Mouse (Mus musculus) neural tube, embryonic 10.5 days (tissue): ENCODE measurements around the gene Tex12.
A peak's percentile ranks its signal among the peaks of the same experiment; 100 is the strongest.

Experiments
- DNase-seq: peaks from one replicate; pipeline ENCODE4 v3.0.0-alpha.2; 2017; ENCODE audit warnings: low spot score; ENCODE audit errors: extremely low spot score

Tex12 gene

DNA sequence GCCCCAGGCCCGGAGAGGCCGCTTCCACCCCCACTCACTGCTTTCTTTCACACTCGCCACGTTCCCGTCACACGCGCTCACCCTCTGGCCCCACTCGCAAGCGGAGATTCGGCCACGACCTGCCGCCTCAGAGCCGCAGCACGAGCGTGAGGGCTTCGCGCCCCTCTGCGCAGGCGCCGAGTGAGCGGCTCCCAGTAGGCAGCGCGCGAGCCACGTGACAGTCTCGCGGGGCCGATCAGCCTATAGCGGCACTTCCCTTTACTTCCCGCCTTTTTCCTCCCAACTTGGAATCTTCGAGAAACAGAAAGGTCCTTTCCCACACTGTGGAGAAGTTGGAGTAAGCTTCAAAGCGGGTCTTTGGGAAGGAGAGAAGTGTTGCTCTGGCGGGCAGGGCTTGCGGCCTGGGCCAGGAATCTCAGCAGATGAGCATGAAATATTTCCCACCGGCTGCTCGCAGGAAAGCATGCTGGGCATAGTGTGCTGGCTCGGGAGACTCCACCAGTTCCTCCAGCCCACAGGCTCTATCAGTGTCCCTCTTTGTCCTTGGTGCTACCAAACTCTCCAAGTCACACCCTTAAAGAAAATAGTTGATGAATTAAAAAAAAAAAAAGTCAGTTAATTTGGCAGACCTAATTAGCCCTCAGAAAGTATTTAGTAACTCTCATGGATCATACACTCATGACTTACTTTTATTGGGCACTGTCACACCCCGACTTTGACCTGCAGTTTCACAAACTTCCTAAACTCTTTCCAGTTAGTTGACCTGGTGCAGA lies at the start of gene Tex12:
Gene Tex12 (minus strand): TSS at position 181 of the 773 bp plus-strand sequence.
- DNase-seq, result no peak

DNA sequence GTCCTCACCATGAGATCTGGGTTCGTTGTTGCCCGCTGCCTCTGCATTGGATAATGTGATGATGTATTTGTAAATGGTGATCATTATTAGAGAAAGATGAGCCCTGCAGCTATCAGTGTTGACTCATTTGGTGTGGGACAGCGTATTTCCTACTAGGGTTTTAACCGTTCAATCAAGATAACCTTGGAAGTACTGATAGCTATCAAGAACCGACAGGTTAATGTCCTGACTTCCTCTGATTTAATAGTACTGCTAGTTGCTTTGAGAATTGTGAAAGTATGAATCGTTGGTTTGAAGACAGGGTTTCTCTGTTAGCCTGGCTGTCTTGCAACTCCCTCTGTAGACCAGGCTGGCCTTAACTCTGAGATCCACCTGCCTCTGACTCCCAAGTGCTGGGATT lies 43.2 kb upstream of the Tex12 start:
- no peak for DNase-seq

DNA sequence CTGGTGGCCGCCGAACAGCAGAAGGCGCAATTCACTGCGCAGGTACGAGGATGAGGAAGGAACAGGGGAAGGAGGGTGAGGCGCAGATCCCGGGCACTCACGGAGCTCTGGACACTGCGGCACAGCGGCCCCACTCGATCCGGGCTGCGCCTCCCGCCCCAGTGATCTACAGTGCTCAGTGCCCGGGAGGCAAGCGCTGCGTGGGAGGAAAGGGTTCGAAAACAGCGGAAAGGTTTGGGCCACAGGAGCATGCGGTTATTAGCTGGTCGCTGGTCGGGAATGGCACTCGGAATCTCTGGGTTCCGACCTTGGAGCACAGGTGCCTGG lies 42.8 kb upstream of the Tex12 start:
- no peak for DNase-seq

DNA sequence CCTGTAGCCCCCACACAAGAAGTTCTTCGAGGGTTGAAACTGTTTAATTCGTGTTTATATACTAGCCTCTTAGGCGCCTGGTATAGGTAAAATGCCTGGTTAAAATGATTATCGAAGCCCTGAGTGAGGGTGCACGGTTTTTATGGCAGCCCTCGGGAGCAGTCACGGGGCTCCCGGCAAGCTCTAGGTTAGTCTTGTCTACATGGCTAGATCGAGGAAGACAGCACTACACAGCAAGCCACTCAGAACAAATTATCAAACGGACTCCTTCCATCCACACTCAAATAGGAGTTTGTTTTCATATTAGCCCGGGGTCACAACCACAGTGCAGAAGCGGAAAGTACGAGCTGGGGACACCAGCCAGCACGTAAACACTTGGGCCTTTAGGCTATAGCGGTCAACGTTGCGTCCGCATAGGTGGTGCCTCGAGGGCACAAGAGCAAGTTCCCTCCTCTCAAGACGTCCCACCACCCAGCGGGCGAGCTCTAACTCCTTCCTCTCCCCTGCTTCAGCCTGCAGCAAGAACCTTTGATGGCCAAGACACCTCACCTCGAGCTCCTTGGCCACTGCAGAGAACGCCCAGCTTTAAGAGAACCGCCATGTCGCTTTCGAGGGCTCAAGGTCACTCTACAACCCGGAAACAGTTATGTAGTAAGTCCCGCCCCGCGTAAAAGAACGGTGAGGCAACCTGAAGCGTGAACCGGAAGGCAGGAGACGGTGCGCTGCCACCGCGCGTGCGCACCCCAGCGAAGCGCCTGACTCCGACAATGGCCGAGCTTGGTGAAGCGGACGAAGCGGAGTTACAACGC lies 42.3 kb upstream of the Tex12 start, which contains the start of the genes Sdhd and Timm8b:
Gene Sdhd (minus strand): TSS at position 624 of the 809 bp plus-strand sequence.
Gene Timm8b (plus strand): TSS at position 722 of the 809 bp plus-strand sequence.
- DNase-seq, result peak; percentile 90

DNA sequence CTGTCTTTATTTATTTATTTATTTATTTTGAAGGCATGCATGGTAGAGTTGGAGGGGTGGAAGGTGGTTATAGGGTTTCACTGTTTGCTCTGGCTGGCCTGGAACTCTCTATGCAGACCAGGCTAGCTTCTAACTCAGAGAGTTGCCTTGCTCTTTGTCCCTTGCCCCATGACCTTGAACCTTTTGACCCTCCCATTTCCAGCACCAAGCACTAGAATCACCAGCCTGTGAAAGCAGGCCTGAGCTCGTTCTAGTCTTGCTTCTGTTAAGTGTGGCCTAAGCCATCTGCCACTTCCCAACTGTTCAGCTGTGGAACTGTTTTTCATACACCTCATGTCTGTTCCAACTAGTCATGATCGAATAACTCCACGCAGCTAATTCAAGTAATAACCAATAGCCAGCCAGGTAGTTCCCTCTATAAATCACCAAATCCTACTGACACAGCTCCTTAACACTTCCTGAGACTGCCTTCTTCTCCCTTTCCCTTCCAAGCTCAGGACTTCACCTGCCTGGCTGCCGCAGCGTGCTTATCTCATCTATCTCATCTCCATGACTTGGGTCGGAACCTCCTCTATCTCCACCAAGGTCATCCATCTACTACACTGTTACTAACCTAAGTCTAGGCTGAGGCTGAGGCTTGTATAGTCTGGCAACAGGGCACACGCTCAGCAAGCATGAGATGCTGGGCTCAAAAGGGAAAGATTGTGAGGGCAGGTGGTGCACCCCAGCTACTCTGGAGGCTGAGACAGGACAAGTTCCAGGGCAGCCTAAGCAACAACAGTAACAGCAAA lies 41.1 kb upstream of the Tex12 start:
- no peak for DNase-seq

DNA sequence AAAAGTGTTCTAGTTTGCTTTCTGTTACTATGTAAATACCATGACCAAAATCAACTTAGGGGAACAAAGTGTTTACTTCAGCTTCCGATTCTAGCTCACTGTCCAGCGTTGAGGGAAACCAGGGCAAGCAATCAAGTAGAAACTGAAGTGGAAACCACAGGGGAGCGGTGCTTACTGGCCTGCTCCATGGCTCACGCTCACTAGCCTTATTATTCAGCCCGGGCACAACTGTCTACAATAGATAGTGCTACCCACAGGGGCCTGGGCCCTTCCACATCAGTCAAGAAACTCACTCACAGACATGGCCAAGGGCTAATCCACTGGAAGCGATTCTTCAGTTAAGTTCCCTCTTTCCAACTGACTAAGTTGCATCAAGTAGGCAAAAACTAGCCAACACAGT lies 40.4 kb upstream of the Tex12 start:
- DNase-seq, result no peak

DNA sequence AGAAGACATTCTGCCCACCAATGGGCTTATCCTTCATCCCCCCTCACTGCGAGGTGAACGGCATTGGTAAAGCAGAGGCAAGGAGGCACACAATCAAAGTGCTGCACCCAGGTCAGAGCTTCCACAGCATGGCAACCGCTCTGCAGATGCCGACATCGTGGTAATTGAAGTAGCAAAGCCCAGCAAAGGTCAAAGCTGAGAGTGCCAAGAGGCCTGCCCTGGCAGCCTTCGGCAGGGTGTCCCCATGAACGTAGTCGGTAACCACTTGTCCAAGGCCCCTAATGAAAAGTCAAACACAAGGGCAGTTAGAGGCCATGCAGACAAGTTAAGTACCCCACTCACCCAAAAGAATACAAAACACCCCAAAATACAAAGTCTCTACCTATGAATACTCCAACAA lies 35.8 kb upstream of the Tex12 start:
- no peak for DNase-seq

DNA sequence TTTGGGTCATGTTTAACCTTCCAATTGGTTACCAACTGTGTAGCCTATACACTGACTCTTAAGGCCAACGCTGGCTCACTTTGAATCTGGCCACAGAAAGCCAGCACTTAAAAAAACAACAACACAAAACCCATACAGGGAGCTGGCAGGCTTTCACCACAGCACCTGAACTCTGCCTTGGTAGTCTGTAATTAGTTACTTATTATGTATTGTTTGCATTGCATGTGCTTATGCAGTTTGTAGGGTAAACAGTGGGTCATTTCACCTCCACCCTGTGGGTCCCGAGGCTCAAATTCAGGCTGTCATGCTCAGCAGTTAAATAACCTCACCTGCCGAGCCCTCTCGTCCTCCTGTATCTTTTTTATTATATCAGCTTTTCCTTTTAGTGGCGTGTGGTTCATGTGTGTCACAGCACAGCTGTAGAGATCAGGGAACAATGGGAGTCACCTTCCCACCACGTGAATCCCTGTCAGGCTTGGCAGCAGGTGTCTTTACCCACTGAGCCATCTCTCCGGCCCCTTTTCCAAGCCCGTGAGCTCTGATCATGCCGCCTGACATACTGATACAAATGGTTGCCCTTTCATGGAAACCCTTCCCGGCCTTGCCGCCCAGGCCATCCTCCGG lies 33.8 kb upstream of the Tex12 start:
- DNase-seq, result no peak

DNA sequence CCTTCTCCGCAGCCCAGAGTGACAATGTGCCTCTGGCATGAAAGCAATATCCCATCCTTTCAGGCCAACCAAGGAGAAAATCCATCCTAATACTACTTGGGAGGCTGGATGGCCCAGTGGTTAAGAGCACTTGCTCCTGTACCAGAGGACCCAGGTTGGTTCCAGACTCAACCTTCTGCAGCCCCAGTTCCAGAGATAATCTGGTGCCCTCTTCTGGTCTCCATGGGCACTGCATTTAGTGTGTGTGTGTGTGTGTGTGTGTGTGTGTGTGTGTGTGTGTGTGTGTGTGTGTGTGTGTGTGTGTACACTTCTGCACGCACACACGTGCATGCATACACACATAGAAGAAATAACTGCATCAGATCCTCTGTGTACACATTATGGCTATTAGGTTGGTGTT lies 32.4 kb upstream of the Tex12 start:
- DNase-seq, result peak; percentile 27

DNA sequence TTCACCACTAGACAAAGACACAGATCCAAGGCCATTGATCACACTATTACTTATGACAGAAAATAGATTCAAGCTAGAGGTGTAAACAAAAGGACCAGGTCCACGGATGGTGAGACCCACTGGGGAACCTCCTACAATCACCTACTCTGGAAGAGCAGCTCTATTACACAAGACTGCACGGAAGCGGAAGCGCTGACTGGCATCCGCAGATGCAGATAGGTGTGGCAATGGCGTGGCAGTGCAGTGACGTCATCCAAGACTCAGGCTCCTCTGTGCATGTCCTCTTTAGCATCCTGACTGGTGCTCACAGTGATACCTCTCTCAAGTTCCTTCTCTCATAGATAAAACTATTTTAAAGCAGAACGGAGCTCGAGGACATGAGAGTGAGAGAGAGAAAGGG lies 31.8 kb upstream of the Tex12 start:
- no peak for DNase-seq

DNA sequence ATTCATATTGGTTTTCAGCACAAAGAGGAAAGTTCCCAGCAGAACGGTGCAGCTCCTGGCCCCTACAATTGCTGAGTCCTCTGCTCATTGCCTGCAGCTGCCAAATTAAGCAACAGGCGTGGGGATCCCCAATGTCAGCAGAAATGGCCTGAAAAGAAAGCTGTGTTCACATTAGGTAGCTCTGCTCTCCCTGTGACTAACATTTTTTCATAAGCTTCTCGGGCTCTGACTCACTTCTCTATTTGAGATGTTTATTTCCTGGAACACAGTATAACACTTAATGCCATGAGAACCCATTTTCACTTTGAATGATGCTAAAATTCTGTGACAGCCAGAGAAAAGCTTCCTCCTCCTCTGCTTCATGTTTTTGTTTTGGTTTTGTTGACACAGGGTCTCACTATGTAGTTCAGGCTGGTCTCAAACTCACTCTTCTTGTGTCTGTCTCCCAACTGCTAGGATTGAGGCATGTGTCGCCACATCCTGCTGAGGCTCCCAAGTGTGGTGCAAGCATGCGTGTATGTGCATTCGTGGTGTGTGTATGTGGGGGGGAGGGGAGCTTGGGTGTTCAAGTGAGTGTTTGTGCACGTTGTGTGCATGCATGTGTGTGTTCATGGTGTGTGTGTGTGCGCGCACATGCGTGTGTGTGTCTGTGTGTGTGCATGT lies 29.9 kb upstream of the Tex12 start:
- no peak for DNase-seq

DNA sequence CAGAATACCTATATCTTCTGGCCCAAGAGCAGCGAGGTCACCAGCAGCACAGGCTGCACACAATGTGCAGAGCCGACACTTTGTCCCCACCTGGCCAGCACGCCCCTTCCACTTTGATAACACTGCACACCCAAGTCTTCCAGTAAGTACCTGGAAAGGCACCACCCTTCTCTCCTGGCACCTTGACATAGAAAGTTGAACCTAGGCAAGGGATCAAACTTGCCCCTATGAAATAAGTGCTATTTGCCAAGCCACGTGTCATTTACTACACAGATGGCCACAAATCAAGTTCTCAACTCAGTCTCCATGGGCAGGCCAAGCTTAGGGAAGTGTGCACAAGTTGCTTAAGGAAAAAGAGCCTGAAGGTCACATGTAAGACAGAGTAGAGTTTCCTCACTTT lies 25.8 kb upstream of the Tex12 start:
- DNase-seq, result no peak

DNA sequence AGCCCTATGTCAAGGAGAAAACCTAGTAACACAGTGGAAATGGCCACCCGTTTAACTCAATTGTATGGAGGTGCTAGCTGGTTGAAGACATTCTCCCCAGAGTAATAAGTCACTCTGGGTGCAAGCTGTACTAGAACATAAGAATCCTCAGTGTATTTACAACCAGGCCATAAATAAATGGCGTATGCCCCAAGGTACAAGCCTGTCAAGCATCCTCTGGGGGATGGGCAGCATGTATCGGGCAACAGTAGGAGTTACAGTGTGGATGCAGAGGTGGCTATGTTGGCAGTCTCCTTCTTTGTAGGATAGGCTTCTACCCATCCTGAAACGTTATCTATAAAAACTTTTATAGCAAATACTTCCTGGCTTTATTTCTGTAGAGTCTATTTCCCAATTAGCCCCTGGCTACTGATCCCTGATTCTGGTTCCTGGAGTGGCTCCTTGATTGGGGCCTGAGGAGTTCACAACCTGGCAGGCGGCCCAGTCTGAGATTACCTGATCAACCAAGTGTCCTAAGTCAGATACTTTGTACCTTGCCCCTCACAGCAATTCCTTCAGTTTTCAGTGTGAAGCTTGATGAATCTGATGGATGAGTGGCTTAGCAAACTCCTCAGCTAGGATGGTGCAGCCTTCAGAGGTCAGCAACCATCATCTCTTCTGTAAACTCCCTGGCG lies 24.2 kb upstream of the Tex12 start:
- DNase-seq, result no peak

DNA sequence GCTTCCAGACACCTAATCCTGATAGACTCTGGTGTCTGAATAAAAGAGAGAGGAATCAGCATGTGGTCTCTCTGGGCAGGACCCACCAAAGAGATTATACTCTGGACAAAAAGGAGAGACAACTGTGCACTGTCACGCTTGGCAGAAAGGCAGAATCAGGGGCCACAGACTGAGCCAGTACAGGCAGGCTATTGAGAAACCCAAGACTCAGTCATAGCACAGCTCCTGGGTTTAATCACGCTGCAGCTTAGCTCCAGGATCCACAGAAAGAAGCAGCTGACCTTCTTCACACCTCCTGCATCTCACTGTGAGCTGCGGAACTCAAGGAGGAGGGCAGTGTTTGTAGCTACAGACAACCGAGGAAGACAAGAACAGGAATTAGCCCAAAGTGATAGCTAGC lies 19.2 kb upstream of the Tex12 start:
- no peak for DNase-seq

DNA sequence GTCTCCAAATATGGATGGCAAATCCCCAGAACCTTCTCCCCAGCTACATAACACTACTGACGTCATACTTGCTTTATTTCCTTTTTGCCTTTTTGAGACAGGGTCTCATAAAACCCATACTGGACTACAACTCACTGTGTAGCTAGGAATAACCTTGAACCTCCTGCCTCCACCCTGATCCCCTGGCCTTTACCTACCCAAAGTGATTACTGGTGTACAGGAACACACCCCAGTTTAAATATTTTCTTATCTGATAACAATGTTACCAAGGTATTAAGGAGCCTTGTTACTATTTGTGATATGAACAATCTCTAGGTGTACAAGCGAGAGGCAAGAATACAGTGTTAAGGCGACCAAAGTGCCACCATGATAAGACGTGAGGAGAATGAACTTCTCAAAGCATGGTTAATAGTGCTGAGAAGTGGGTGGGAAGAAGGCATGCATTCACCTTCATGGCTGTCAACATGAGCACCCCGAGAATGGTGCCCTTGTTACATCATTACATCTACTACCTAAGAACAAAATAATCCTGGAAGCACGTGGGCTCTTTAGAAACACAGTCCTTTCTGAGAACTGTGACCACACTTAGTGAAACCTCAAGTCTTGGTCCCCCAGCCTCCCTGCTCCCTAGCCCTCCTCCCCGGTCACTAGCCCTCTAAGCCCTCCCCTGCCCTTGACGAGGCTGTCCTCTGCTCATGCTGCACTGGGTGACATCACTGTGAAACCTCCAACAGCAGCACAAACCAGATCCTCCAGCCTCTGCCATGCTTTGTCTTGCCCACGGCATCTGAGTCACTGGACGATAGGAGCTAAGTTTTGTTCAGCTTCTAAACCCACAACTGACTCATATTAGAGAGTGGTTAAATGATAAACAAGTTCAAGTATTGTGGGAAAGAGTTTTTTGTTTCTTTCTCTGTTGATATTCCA lies 8.7 kb upstream of the Tex12 start:
- DNase-seq, result no peak

DNA sequence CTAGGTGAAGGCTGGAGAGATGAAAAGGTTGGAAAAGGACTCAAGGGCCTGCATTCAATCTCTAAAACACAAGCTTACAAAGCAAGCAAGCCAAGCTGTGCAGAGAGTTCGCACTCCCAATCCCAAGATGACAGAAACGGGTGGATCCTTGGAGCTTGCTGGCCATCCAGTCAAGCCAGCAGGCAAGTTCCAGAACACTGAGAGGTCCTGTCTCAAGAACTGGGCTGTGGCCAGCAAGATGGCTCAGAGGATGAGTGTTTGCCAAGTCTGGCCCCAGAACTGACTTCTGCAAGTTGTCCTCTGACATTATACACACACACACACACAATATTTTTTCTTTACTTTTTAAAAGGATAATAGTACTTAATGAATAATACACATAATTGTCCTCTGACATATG lies 6.8 kb upstream of the Tex12 start:
- no peak for DNase-seq

DNA sequence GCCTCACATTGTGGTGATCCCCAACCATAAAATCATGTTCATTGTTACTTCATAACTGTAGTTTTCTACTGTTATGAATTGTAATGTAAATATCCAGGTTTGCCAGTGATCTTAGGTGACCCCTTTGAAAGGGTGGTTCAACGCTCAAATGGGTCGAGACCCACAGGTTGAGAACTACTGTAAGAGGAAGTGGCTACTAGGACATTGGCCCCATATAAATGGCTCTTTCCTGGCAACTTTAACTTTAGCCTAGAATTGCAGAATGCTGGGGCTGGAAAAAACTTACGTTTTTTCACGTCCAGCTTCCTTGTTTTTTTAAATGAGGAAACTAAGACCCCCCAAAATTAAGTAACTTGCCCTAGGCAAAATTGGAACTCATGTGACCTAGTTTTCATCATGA lies 6.2 kb upstream of the Tex12 start:
- DNase-seq, result no peak

DNA sequence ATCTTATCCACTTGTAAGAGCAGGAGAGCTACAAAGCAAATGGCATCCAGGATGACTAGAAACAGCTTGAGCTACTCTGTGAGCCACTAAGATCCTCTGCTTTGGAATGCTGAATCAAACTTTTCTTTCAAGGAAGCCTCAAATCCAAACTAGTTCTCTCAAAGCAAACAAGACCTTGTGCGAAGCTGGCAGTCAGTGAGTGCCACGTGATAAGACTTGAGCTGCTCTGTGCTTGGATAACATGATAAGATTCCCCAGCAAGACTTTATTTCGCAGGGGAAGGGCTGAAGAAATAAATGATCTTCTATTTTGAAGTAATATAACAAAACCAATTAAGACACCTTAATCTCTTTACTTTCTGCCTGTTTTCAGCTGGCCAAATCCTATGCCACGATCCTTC lies 4.8 kb upstream of the Tex12 start:
- DNase-seq, result no peak

DNA sequence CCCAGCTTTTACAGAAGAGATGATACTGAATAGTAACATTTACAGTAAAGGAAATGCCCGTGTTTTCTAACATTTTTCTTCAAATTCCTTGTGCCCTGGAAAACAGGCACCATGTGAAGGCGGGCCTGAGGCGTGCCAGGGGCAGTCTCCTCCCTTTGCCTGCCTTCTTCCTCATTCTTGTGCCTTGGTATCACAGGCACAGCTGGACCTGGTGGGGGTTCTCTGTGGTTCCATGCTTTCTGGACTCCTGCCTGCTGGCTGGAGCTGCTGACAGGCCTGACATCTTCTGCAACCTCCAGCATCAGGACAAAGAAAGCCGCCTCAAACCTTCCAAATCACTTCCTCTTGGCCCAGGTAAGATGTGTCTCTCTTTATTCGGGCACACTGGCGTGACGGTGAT lies 4.0 kb upstream of the Tex12 start:
- DNase-seq, result no peak
